Comparison of ENCODE assay signal across 8 mouse cellular contexts in genomic region chr8:126582509-126582908, GRCm38 (mm10). TPM values are rescaled to one million over a fixed set of nuclear protein-coding genes. Genes with fewer than 3 reads are reported as not detected.
DNase-seq lines count a peak whose midpoint lies in the region; ATAC-seq and TF ChIP-seq lines count a peak whose summit lies in the region.

No protein-coding gene starts in this region.

- peak overlapping the region; percentile 99 for H3K27ac ChIP-seq in heart, embryonic 11.5 days (ENCODE audit: low read depth, low read length)
- H3K27ac ChIP-seq in lung, embryonic 15.5 days, result peak overlapping the region; percentile 99
- H3K27ac ChIP-seq in small intestine, adult 2 months (ENCODE audit: insufficient read depth, low read depth, low read length), result peak overlapping the region; percentile 76

- TF ChIP-seq CTCF in small intestine, adult 2 months (IDR thresholded peaks at IDR 0.05; ENCODE audit: extremely low read depth, insufficient read length, insufficient replicate concordance, low read depth, low read length), result peak; percentile 84; the same call in 1 of the 2 replicates

- H3K4me1 ChIP-seq in heart, embryonic 11.5 days (ENCODE audit: control insufficient read depth, insufficient read depth, low read length), result peaks cover 34% of the 10 kb centered on the region
- H3K4me1 ChIP-seq in lung, embryonic 15.5 days, result peaks cover 50% of the 10 kb centered on the region
- peaks cover 26% of the 10 kb centered on the region for H3K4me1 ChIP-seq in small intestine, adult 2 months (ENCODE audit: control insufficient read depth, insufficient read depth, insufficient read length, low read length)

- H3K4me3 ChIP-seq in heart, embryonic 11.5 days (ENCODE audit: low read depth, low read length), result no peak overlapping the region
- no peak overlapping the region for H3K4me3 ChIP-seq in lung, embryonic 15.5 days
- no peak overlapping the region for H3K4me3 ChIP-seq in small intestine, adult 2 months (ENCODE audit: low read depth, low read length)

- H3K9ac ChIP-seq in heart, embryonic 11.5 days (ENCODE audit: low read depth, low read length), result no peak overlapping the region
- no peak overlapping the region for H3K9ac ChIP-seq in lung, embryonic 15.5 days

- no peak for ATAC-seq in cerebellum, adult (ENCODE audit: insufficient number of reproducible peaks, low FRiP score, low TSS enrichment)
- no peak for ATAC-seq in heart, embryonic 11.5 days (replicated peaks; ENCODE audit: insufficient number of reproducible peaks, low FRiP score, low TSS enrichment)
- no peak for ATAC-seq in lung, embryonic 15.5 days (ENCODE audit: borderline replicate concordance, extremely low read depth, low FRiP score, low TSS enrichment)

- H3K4me2 ChIP-seq in heart, embryonic 11.5 days, result no peak overlapping the region
- no peak overlapping the region for H3K4me2 ChIP-seq in lung, embryonic 15.5 days

- WGBS in heart, embryonic 11.5 days (ENCODE audit: insufficient replicate concordance), result 40% methylated on average over 6 of the region's 6 CpGs
- 43% methylated on average over 6 of the region's 6 CpGs for WGBS in lung, embryonic 15.5 days
- 37% methylated on average over 6 of the region's 6 CpGs for WGBS in small intestine, adult 2 months

- TF ChIP-seq POLR2A in small intestine, adult 2 months (IDR thresholded peaks at IDR 0.05; ENCODE audit: low read depth, low read length), result no peak

- no peaks in the 10 kb centered on the region; the same call in 1 of the 2 replicates for H3K9me3 ChIP-seq in heart, embryonic 11.5 days (replicated peaks; ENCODE audit: control insufficient read depth, low read length)
- H3K9me3 ChIP-seq in lung, embryonic 15.5 days, result no peaks in the 10 kb centered on the region

- H3K36me3 ChIP-seq in heart, embryonic 11.5 days (ENCODE audit: control insufficient read depth, insufficient read depth, low read length), result no peaks in the 10 kb centered on the region
- H3K36me3 ChIP-seq in lung, embryonic 15.5 days, result peaks cover 10% of the 10 kb centered on the region
- peaks cover 11% of the 10 kb centered on the region for H3K36me3 ChIP-seq in small intestine, adult 2 months (ENCODE audit: control insufficient read depth, insufficient read depth, low read length)

- no peaks in the 10 kb centered on the region for H3K27me3 ChIP-seq in heart, embryonic 11.5 days (ENCODE audit: control insufficient read depth, insufficient read depth, low read length)
- no peaks in the 10 kb centered on the region for H3K27me3 ChIP-seq in lung, embryonic 15.5 days
- H3K27me3 ChIP-seq in small intestine, adult 2 months (ENCODE audit: control insufficient read depth, insufficient read depth, low read length), result no peaks in the 10 kb centered on the region

- DNase-seq in cerebellum, adult 18-20 months, result peak; percentile 50 to 65
- DNase-seq in ES-CJ7 (ENCODE audit: low read depth, low spot score), result peak; percentile 70
- DNase-seq in cerebellum, postnatal 36 days, result peak; percentile 39 to 54
- peak; percentile 75 for DNase-seq in kidney, postnatal 14 days

RNA-seq across cellular contexts. Expression of gene Irf2bp2, which starts 11.3 kb away (rescaled TPM):
- polyA plus RNA-seq in heart, embryonic 11.5 days (2014; fragmentation: Nextera tagmentation; extraction: Ambion mirVana), result 5.9 and 6.5 TPM in 2 replicates
- polyA plus RNA-seq in lung, embryonic 15.5 days (2015; fragmentation: Nextera tagmentation; extraction: Ambion mirVana), result 12.6 TPM in 2 replicates
- 50.5 and 91.6 TPM in 2 replicates for polyA plus RNA-seq in small intestine, adult 2 months (2012; rRNA removed)
